Mouse (Mus musculus): ENCODE measurements around the gene Patl2. TPM values are rescaled to one million over a fixed set of nuclear protein-coding genes. Genes with fewer than 3 reads are reported as not detected.

The Patl2 gene
- total and polyA plus RNA-seq, 2 experiments from 2014 or later: 0.05 TPM; not detected in 1

GRCm38 (mm10) chr2:122194509-122194929 lies 8.5 kb upstream of the Patl2 start:
- Histone ChIP-seq H3K4me3 (ENCODE audit: low read depth, low read length) (no peak overlapping the region), H3K27ac (ENCODE audit: low read depth) (no peak overlapping the region)
- DNase-seq (ENCODE audit: low spot score): peak; percentile 71

GRCm38 (mm10) chr2:122191849-122192248 lies 5.9 kb upstream of the Patl2 start:
- no peaks in the 10 kb centered on the region for H3K36me3 ChIP-seq (replicated peaks; ENCODE audit: control insufficient read depth, insufficient read depth, low read length)

More at GRCm38 (mm10) chr2:122194509-122194929, 8.5 kb upstream of the Patl2 start:
- Histone ChIP-seq H3K4me1 (ENCODE audit: control insufficient read depth, insufficient read depth) (no peaks in the 10 kb centered on the region), H3K27me3 (ENCODE audit: control insufficient read depth, insufficient read depth, low read length) (no peaks in the 10 kb centered on the region), H3K9me3 (replicated peaks; ENCODE audit: control insufficient read depth, low read length) (no peaks in the 10 kb centered on the region), H3K9ac (replicated peaks; ENCODE audit: low read depth, low read length) (no peak overlapping the region), H3K36me3 (replicated peaks; ENCODE audit: control insufficient read depth, insufficient read depth, low read length) (no peaks in the 10 kb centered on the region), H3K4me2 (ENCODE audit: low read depth, low read length) (no peak overlapping the region)
- peak; percentile 64 for TF ChIP-seq CTCF (IDR thresholded peaks at IDR 0.05; ENCODE audit: low read depth)
- no peak for TF ChIP-seq EP300 (IDR thresholded peaks at IDR 0.05; ENCODE audit: low read depth)
- peak; percentile 53; the same call in 1 of the 2 replicates for ATAC-seq (ENCODE audit: insufficient read depth, low read depth)
- 38% methylated on average over 1 of the region's 1 CpGs for WGBS

GRCm38 (mm10) chr2:122186751-122187150 lies 762 bp upstream of the Patl2 start:
- Histone ChIP-seq H3K4me2 (ENCODE audit: low read depth, low read length) (no peak overlapping the region), H3K9me3 (replicated peaks; ENCODE audit: control insufficient read depth, low read length) (no peaks in the 10 kb centered on the region), H3K27ac (ENCODE audit: low read depth) (no peak overlapping the region), H3K36me3 (replicated peaks; ENCODE audit: control insufficient read depth, insufficient read depth, low read length) (no peaks in the 10 kb centered on the region), H3K4me3 (ENCODE audit: low read depth, low read length) (no peak overlapping the region), H3K9ac (replicated peaks; ENCODE audit: low read depth, low read length) (no peak overlapping the region), H3K27me3 (ENCODE audit: control insufficient read depth, insufficient read depth, low read length) (no peaks in the 10 kb centered on the region), H3K4me1 (ENCODE audit: control insufficient read depth, insufficient read depth) (no peaks in the 10 kb centered on the region)
- DNase-seq (ENCODE audit: low spot score): no peak
- ATAC-seq (ENCODE audit: insufficient read depth, low read depth): no peak
- 88% methylated on average over 3 of the region's 3 CpGs for WGBS
- no peak for TF ChIP-seq EP300 (IDR thresholded peaks at IDR 0.05; ENCODE audit: low read depth)
- no peak for TF ChIP-seq CTCF (IDR thresholded peaks at IDR 0.05; ENCODE audit: low read depth)

More at GRCm38 (mm10) chr2:122191849-122192248, 5.9 kb upstream of the Patl2 start:
- 63% methylated on average over 3 of the region's 3 CpGs for WGBS
- Histone ChIP-seq H3K4me1 (ENCODE audit: control insufficient read depth, insufficient read depth) (no peaks in the 10 kb centered on the region), H3K9ac (replicated peaks; ENCODE audit: low read depth, low read length) (no peak overlapping the region), H3K9me3 (replicated peaks; ENCODE audit: control insufficient read depth, low read length) (no peaks in the 10 kb centered on the region), H3K4me2 (ENCODE audit: low read depth, low read length) (no peak overlapping the region), H3K27ac (ENCODE audit: low read depth) (no peak overlapping the region), H3K27me3 (ENCODE audit: control insufficient read depth, insufficient read depth, low read length) (no peaks in the 10 kb centered on the region), H3K4me3 (ENCODE audit: low read depth, low read length) (no peak overlapping the region)
- ATAC-seq (ENCODE audit: insufficient read depth, low read depth): no peak
- DNase-seq (ENCODE audit: low spot score): no peak
- TF ChIP-seq EP300 (IDR thresholded peaks at IDR 0.05; ENCODE audit: low read depth): no peak
- TF ChIP-seq CTCF (IDR thresholded peaks at IDR 0.05; ENCODE audit: low read depth): no peak

- no peaks in the 10 kb centered on the region for H3K36me3 ChIP-seq (replicated peaks; ENCODE audit: control insufficient read depth, insufficient read depth, low read length)
- ATAC-seq (ENCODE audit: insufficient read depth, low read depth): no peak
- H3K9ac ChIP-seq (replicated peaks; ENCODE audit: low read depth, low read length): no peak overlapping the region
- 82% methylated on average over 4 of the region's 4 CpGs for WGBS
- no peak for TF ChIP-seq EP300 (IDR thresholded peaks at IDR 0.05; ENCODE audit: low read depth)
- no peak for TF ChIP-seq CTCF (IDR thresholded peaks at IDR 0.05; ENCODE audit: low read depth)
- H3K27ac ChIP-seq (ENCODE audit: low read depth): no peak overlapping the region
- H3K4me3 ChIP-seq (ENCODE audit: low read depth, low read length): no peak overlapping the region
- no peaks in the 10 kb centered on the region for H3K4me1 ChIP-seq (ENCODE audit: control insufficient read depth, insufficient read depth)
- no peak for DNase-seq (ENCODE audit: low spot score)
- no peaks in the 10 kb centered on the region for H3K9me3 ChIP-seq (replicated peaks; ENCODE audit: control insufficient read depth, low read length)
- no peaks in the 10 kb centered on the region for H3K27me3 ChIP-seq (ENCODE audit: control insufficient read depth, insufficient read depth, low read length)
- H3K4me2 ChIP-seq (ENCODE audit: low read depth, low read length): no peak overlapping the region
Observed at GRCm38 (mm10) chr2:122185086-122185485, 903 bp downstream of the Patl2 start.

GRCm38 (mm10) chr2:122180051-122180822 lies 5.8 kb downstream of the Patl2 start:
- no peak overlapping the region for H3K9ac ChIP-seq (replicated peaks; ENCODE audit: low read depth, low read length)
- H3K4me1 ChIP-seq (ENCODE audit: control insufficient read depth, insufficient read depth): no peaks in the 10 kb centered on the region
- no peaks in the 10 kb centered on the region for H3K27me3 ChIP-seq (ENCODE audit: control insufficient read depth, insufficient read depth, low read length)
- no peaks in the 10 kb centered on the region for H3K36me3 ChIP-seq (replicated peaks; ENCODE audit: control insufficient read depth, insufficient read depth, low read length)
- TF ChIP-seq EP300 (IDR thresholded peaks at IDR 0.05; ENCODE audit: low read depth) (no peak), CTCF (IDR thresholded peaks at IDR 0.05; ENCODE audit: low read depth) (no peak)
- DNase-seq (ENCODE audit: low spot score) (no peak), ATAC-seq (ENCODE audit: insufficient read depth, low read depth) (no peak)
- no peak overlapping the region for H3K4me3 ChIP-seq (ENCODE audit: low read depth, low read length)
- H3K27ac ChIP-seq (ENCODE audit: low read depth): no peak overlapping the region
- no peaks in the 10 kb centered on the region for H3K9me3 ChIP-seq (replicated peaks; ENCODE audit: control insufficient read depth, low read length)
- no peak overlapping the region for H3K4me2 ChIP-seq (ENCODE audit: low read depth, low read length)
- WGBS: 54% methylated on average over 8 of the region's 8 CpGs

Measured in heart, postnatal 0 days (tissue).